Mouse (Mus musculus): ENCODE results near the gene Il17c. TPM values are rescaled to one million over a fixed set of nuclear protein-coding genes. Genes with fewer than 3 reads are reported as not detected.

Gene Il17c
- total RNA-seq, 1 experiment from 2014 or later: not detected

GRCm38 (mm10) chr8:122428163-122428562 lies 6.3 kb downstream of the Il17c start:
- ATAC-seq (replicated peaks; ENCODE audit: insufficient number of reproducible peaks, low FRiP score, low TSS enrichment, poor library complexity, severe bottlenecking): no peak

GRCm38 (mm10) chr8:122430058-122430636 lies 8.3 kb downstream of the Il17c start:
- ATAC-seq (replicated peaks; ENCODE audit: insufficient number of reproducible peaks, low FRiP score, low TSS enrichment, poor library complexity, severe bottlenecking): peak; percentile 76

- no peak for ATAC-seq (replicated peaks; ENCODE audit: insufficient number of reproducible peaks, low FRiP score, low TSS enrichment, poor library complexity, severe bottlenecking)
These were observed 8.8 kb downstream of the Il17c start for GRCm38 (mm10) chr8:122430646-122431045.

- ATAC-seq (replicated peaks; ENCODE audit: insufficient number of reproducible peaks, low FRiP score, low TSS enrichment, poor library complexity, severe bottlenecking): no peak
These were observed 10.0 kb downstream of the Il17c start for GRCm38 (mm10) chr8:122431694-122432442.

GRCm38 (mm10) chr8:122432443-122433268 lies 10.8 kb downstream of the Il17c start, which contains the start of gene Cyba:
Gene Cyba, minus strand, starts transcription at chr8:122432930.
- peak; percentile 36 for ATAC-seq (replicated peaks; ENCODE audit: insufficient number of reproducible peaks, low FRiP score, low TSS enrichment, poor library complexity, severe bottlenecking)

GRCm38 (mm10) chr8:122433269-122433905 lies 11.6 kb downstream of the Il17c start:
- no peak for ATAC-seq (replicated peaks; ENCODE audit: insufficient number of reproducible peaks, low FRiP score, low TSS enrichment, poor library complexity, severe bottlenecking)

- no peak for ATAC-seq (replicated peaks; ENCODE audit: insufficient number of reproducible peaks, low FRiP score, low TSS enrichment, poor library complexity, severe bottlenecking)
These were observed 13.6 kb downstream of the Il17c start for GRCm38 (mm10) chr8:122435375-122435774.

GRCm38 (mm10) chr8:122436146-122436545 lies 14.3 kb downstream of the Il17c start:
- ATAC-seq (replicated peaks; ENCODE audit: insufficient number of reproducible peaks, low FRiP score, low TSS enrichment, poor library complexity, severe bottlenecking): no peak

GRCm38 (mm10) chr8:122436586-122437125 lies 14.8 kb downstream of the Il17c start:
- ATAC-seq (replicated peaks; ENCODE audit: insufficient number of reproducible peaks, low FRiP score, low TSS enrichment, poor library complexity, severe bottlenecking): no peak

GRCm38 (mm10) chr8:122437708-122438331 lies 16.0 kb downstream of the Il17c start:
- ATAC-seq (replicated peaks; ENCODE audit: insufficient number of reproducible peaks, low FRiP score, low TSS enrichment, poor library complexity, severe bottlenecking): peak; percentile 38

GRCm38 (mm10) chr8:122439336-122439735 lies 17.5 kb downstream of the Il17c start:
- ATAC-seq (replicated peaks; ENCODE audit: insufficient number of reproducible peaks, low FRiP score, low TSS enrichment, poor library complexity, severe bottlenecking): no peak

GRCm38 (mm10) chr8:122441326-122441725 lies 19.5 kb downstream of the Il17c start:
- no peak for ATAC-seq (replicated peaks; ENCODE audit: insufficient number of reproducible peaks, low FRiP score, low TSS enrichment, poor library complexity, severe bottlenecking)

GRCm38 (mm10) chr8:122442356-122442755 lies 20.5 kb downstream of the Il17c start:
- ATAC-seq (replicated peaks; ENCODE audit: insufficient number of reproducible peaks, low FRiP score, low TSS enrichment, poor library complexity, severe bottlenecking): no peak

GRCm38 (mm10) chr8:122442781-122443180 lies 21.0 kb downstream of the Il17c start:
- ATAC-seq (replicated peaks; ENCODE audit: insufficient number of reproducible peaks, low FRiP score, low TSS enrichment, poor library complexity, severe bottlenecking): no peak

GRCm38 (mm10) chr8:122443262-122444006 lies 21.6 kb downstream of the Il17c start, which contains the start of gene Mvd:
Gene Mvd, minus strand, starts transcription at chr8:122443422.
- peak; percentile 91 for ATAC-seq (replicated peaks; ENCODE audit: insufficient number of reproducible peaks, low FRiP score, low TSS enrichment, poor library complexity, severe bottlenecking)

GRCm38 (mm10) chr8:122444058-122444748 lies 22.4 kb downstream of the Il17c start:
- ATAC-seq (replicated peaks; ENCODE audit: insufficient number of reproducible peaks, low FRiP score, low TSS enrichment, poor library complexity, severe bottlenecking): peak; percentile 62

- ATAC-seq (replicated peaks; ENCODE audit: insufficient number of reproducible peaks, low FRiP score, low TSS enrichment, poor library complexity, severe bottlenecking): no peak
These were observed 23.4 kb downstream of the Il17c start for GRCm38 (mm10) chr8:122445203-122445602.
